Mouse (Mus musculus): ENCODE data around the gene Themis2.

DNA sequence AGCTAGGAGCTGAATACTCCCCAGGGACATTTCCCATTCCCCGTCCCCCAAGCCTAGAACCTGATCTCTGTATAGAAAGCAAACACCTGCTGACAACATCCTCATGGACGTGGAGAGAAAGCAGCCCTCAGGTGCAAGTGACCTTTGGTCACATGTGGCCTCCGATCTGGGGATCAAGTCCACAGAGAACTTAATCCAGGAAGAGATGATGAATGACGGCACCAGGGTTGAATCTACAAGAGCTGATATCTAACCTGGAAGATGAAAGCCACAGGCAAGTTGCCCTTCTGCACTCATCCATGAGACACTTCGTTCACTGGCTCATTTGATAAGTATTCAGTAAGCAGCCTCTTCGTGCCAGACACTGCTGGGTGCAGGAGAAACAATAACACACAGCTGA, 33.6 kb downstream of the Themis2 start:
- TF ChIP-seq POLR2A (IDR thresholded peaks at IDR 0.05; ENCODE audit: low read depth, low read length) (no peak), CTCF (conservative IDR thresholded peaks at IDR 0.05; ENCODE audit: insufficient read depth, insufficient read length, low read depth, low read length) (no peak)

All from kidney, adult 2 months (tissue).